Mouse (Mus musculus) frontal cortex, adult 2 months (tissue): ENCODE results near the gene Zbed6. TPM values are rescaled to one million over a fixed set of nuclear protein-coding genes. Genes with fewer than 3 reads are reported as not detected.

Experiments used
- DNase-seq, 2 experiments: peaks; one replicate each; pipeline ENCODE4 v3.0.0; 2022; ENCODE audit warnings: low spot score in 1 of 2; ENCODE audit errors: extremely low spot score in 1 of 2
- polyA plus RNA-seq: library from polyadenylated mRNA; depleted of rRNA; stranded (reverse); fragments of >200 nt; gene quantifications from 2 replicates; pipeline ENCODE4 v1.2.3, GENCODE M21; 2012

The Zbed6 gene
- polyA plus RNA-seq, 1 experiment: 3.7 TPM

DNA sequence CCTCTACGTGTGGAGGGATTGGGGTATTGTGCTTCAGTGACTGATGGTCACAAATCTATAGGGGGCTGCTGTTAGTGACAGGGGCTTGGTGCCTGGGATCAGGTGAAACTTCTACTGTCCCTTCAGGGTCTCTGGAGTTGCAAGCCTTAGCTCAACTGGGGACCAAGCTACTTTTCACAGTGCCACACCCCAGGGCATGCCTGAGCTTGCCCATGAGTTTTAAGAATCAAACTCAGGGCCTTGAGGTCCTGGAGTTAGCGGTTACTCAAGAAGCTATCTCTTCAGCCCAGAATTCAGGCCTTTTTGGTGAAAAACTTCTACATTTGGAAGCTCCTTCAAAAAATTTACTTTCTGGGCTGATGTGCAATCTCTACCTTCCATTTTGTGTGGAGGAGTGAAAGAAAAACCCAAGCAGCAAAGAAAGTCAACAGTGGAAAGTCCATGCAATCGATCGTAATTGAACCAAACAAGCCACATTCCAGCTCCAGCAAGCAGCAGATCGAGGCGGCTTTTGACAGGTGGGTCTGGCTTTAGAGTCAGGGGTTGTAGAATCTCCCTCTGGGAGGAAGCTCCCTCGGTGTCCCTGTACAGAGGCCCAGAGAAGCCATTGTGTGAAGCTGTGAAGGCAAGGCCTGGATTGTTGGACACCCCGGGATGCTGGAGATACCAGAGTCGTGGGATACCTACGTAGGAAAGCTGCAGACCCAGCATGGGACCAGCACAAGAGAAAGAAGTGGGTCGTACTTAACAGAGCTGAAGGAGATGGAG is 3.7 kb upstream of the Zbed6 start:
- no peak for DNase-seq

DNA sequence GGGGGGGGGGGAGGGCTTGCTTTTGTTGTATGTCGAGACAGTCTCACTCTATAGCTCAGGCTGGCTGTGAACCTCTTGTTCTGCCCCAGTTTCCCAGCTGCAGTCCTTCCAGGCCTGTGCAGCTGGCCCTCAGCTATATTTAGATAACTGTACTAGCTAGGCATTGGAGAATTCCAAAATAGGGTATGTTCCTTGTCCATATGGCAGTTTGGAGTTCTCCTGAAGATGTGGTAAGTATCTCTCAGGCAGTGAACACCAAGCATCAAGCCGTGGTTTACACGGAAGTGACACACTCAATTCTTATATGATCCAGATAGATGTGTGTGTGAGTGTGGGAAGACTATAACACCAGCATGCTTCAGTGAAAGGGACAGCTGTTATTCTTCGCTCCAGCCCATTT is 2.7 kb upstream of the Zbed6 start:
- DNase-seq: peak; percentile 52 to 64

DNA sequence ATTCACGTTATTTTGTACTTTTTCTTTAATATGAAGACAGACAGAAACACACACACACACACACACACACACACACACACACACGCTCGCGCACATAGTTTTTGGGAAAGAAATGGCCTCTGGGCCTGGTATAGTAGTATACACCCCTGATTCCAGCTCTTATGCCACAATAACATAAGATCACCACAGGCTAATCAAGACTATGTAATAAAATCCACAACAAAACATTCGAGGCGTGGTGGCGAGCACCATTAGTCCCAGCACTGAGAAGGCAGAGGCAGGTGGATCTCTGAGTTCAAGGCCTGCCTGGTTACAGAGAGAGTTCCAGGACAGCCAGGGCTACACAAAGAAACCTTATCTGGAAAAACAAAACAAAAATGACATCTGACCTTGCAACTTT is 2.3 kb upstream of the Zbed6 start:
- no peak for DNase-seq

DNA sequence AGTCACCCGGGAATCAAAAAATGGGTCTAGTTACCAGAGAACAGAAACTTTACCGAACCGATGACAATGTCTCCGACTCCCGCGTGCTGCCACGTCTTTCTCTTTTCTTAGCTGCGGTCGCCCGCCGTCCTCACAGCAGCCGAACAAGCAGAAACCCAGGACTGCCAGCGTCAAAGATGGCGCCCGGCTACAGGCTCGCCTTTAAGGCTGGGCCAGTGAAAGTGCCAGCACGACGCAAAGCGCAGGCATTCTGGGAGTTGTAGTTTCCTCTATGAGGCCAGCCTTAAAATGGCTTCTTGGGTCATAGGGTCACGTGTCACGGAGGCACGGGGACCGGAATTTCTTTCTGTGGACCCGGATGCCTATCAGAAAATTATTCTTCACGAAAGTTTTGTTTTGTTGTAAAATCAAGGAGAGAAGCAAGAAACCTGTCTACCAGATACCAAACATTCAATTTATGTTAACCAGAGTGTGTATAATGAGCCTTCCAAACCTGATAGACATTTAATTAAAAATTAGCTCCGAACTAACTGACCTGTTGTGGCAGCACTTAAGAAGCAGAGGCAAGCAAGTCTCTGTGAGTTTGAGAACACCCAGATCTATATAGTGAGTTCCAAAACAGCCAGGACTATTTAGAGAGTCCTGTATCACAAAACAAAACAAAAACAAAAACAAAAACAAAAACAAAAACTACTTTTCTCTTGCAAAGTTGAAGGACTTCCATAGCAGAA is 683 bp upstream of the Zbed6 start, which contains the start of gene Gm38394:
Gene Gm38394, minus strand, starts transcription at position 116 of the 731 bp plus-strand sequence.
- peak; percentile 93 to 95 for DNase-seq

DNA sequence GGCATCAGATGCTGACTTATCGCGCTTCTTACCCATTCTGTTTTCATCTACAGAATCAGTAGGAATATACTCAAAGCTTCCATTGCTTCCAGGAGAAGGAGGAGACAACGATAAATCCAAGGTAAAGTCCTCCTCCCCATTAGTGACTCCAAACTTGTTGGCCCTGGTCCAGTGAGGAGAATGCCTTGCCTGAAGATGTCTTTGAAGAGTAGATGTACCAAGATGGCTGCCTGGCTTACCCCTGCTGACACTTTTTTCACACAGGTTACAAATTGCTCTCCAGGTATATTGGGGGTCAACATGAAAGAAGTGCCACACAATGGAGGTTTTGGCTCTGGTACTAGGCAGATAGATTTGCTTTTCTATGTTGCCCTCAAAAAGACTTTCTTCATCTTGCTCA is 1.8 kb downstream of the Zbed6 start:
- no peak for DNase-seq

DNA sequence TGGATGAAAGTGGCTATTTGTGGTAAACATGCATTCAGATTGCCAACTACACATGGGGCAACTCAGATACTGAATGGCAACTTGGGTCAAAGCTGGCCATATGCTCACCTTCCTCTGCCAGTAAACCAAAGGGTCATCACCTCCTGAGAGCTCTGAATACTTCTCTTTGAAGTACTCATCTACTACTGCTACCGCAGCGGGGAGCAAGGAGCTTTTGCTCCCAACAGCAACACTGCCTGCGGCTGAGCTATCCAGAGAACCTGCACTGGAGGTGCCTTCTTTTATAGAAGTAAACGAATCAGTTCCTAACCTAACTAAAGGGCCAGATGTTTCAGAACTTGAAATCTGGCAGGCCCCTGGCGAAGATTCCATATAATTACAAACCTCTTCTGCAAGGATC is 3.9 kb downstream of the Zbed6 start:
- no peak for DNase-seq

DNA sequence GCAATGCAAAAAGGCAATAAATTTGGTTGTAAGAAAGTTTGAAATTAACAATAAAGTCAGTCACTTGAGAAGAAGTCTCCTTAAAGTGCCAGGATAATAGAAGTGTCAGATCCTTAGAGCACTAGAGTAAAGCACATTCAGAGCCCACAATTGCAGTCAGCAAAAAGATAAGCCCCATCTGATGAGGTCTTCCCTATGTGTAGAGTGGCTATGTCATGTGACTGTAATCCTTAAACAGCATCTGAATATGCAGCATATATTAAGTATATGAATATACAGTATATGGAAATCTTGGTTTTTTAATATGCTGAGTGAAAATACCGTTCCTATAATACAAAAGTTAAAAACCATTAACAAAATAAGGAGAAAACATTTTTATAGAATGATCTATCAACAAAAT is 7.7 kb downstream of the Zbed6 start:
- no peak for DNase-seq

DNA sequence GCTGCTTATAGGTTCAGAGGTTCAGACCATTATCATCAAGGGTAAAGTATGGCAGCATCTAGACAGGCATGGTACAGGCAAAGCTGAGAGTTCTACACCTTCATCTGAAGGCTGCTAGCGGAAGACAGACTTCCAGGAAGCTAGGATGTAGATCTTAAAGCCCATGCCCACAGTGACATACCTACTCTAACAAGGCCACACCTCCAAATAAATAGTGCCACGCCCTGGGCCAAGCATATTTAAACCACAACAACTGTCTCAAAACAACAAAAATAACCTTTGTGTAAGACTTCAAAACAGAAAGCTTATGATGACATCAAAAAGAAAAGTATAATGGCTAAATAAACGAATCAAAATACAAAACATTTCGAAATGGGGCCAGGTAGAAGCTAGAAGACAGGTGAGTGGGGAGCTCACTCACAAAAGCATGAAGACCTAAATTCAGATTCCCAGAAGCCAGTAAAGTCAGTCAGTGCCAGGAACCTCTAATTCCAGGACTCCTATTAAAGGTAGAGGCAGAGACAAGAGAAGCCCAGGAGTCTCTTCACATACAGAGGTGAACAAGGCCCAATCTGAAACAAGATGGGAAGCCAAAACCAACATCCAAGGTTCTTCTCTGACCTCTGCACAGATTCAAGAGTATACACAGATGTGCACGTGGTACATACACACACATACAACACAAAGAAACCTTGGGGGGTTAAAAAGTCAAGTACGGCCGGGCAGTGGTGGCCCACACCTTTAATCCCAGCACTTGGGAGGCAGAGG is 10.2 kb downstream of the Zbed6 start:
- no peak for DNase-seq

DNA sequence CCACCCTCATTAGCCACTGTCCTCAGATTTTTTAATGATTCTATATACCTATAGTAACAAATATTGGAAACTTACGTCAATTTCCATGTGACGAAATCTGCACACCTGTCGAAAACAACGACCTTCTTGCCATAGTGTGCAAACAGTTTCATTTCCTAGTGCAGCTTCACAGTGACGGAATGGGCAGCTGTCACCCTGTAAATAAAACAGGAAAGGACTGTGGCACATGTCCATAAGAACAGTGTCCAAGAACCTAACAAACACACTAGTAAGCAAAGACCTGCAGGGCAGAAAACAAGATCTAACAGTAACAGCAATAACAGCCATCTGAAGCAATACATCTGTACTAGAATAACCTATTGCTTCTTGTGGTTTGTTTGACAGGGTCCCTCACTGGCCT is 15.0 kb downstream of the Zbed6 start:
- DNase-seq: no peak

DNA sequence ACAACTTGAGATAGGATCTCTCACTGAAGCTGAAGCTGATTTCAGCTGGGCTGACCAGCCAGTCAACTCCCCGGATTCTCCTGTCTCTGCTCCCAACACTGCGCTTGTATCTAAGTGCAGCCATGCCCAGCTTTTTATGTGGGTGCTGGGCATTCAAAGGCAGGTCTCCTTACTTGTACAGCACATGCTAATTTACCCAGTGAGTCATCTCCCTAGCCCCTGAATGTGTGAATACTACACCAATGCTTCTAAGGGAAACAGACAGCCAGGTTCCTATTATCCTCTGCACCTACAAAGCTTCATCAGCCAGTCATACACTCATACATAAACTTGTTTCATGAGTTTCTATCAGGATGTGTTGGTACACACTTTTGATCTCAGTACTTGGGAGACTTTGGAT is 19.5 kb downstream of the Zbed6 start:
- DNase-seq: peak in 1 of 2 experiments; percentile 19

DNA sequence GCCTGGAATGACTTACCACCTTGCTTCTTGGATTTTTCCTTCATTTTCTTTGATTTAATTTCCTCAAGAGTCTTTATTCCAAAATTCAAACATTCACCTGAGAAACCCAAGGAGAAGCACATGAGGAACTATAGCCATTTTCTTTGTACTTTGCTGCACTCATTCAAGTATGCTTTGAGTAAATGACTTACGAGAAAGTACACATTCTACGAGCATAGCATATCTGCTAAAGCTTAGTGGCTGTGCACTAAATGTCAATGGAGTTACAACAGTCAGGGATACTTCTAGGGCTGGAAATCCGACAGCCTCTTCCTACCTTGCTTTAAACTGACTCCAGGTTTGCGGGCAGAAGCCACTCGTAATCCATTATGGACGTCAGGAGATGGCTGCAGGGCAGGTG is 22.2 kb downstream of the Zbed6 start:
- DNase-seq: no peak

DNA sequence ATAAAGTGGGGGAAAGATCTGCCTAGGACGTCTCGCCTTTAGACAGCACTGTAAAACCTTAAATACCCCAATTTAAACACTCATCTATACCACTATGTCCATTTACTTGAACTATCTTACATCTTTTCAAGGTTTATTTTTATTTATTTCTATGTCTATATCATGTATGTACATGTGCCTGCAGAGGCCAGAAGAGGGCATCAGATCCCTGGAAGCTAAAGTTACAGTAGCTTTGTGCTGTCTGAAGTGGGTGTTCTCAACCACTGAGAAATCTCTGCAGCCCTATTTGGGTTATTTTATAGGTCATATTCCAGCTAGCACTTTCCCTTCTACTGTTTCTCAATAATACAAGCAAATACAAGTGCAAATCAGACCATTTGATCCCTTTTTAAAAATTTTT is 28.5 kb downstream of the Zbed6 start:
- peak in 1 of 2 experiments; percentile 20 for DNase-seq

DNA sequence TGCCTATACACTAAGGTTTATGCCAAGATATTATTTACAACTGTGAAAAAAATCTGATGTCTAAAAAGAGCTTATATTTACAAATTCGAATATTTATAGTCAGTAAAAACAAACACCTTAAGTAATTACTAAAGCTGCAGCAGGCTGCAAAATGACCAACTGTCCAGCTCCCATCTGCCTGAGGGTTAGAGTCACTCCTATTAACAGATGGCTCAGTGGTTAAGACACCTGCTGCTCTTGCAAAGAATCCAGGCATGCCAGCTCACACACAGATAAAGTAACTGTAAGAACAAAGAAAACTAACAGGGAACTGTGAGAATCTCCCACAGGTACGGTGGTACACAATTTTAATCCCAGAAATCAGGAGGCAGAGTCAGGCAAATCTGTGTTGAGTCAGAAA is 35.6 kb downstream of the Zbed6 start:
- no peak for DNase-seq

DNA sequence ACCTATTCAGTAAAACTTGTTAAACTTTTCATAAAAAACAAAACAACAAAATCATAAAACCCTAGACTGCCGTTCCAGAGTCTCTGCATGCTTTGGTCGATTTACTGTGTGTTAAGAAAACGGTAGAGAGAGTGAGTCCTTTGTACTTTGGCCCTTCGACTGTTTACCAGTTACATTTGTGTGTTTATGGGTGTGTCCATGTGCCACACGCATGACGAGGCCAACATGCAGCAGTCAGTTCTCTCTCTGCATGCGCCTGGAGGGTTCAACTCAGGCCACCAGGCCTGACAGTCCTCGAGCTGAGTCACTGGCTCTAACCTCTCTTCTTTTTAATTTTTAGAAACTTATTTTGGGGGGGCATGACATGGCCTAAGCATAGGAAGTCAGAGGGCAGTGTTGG is 42.4 kb downstream of the Zbed6 start:
- DNase-seq: no peak

DNA sequence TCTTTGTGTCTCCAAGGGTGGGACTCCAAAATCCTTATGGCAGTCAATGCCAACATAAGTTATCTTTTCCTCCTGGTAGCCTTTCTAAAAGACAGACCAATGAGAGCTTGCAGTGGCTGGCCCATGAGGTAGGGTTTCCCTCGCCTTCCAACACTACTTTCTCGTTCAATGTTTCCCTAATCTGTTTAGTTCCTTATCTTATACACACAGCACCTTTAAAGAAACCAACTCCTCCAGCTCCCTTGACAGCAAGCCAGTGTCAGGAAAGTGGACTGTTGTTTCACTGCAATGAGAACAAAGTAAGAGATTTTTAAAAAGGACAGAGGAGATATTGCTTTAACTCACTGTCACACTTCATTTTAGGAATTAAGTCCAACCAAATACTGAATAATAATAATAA is 42.8 kb downstream of the Zbed6 start:
- no peak for DNase-seq

DNA sequence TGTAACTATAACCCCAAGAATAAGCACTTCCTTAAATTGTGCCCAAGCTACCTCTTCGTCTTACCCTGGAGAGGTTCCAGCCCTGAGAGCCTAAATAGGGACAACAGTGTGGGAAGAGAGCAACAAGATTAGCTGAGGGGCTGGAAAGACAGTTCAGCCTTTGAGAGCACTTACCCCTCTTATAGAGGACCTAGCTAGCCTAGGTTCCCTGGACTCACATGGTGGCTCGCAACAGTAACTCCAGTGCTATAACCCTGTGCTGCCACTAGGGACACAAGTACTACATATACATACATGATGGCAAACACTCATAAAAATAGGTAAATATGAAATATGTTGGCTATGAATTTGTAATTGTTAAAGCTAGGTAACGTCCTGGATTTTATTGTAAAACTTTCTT is 46.9 kb downstream of the Zbed6 start:
- DNase-seq: no peak

DNA sequence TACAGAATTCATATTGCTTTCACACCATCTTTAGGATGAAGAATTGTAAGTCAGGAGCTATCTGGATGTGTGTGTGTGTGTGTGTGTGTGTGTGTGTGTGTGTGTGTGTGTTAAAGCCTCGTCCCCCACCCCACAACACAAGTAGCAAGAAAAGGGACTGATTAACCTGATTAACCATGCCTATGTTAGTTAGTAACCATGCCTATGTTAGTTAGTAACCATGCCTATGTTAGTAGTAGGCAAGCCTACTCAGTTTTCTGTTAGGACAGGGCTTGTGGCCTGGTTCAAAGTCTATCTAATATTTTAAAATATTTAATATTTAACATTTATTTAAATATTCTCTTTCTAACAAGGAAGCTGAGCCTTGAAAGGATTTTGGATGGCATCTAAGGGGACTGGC is 49.2 kb downstream of the Zbed6 start:
- DNase-seq: no peak

DNA sequence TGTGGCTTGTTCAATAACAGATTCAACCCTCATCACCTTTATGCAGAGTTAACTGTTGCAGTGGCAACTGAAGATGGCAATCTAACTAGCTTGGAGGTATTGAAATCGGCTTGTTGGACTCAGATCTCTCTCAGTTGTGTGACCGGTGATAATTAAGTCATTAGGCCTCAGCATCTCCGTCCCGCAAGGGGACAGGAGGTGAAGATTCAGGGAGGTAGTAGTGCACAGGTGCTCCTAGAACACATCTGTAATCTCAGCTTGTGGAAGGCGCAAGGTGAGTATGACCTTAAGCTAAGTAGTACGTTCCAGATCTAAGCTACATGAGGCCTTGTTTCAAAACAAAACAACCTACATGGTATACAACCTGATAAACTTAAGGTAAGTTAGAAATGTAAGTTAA is 50.1 kb downstream of the Zbed6 start:
- no peak for DNase-seq

DNA sequence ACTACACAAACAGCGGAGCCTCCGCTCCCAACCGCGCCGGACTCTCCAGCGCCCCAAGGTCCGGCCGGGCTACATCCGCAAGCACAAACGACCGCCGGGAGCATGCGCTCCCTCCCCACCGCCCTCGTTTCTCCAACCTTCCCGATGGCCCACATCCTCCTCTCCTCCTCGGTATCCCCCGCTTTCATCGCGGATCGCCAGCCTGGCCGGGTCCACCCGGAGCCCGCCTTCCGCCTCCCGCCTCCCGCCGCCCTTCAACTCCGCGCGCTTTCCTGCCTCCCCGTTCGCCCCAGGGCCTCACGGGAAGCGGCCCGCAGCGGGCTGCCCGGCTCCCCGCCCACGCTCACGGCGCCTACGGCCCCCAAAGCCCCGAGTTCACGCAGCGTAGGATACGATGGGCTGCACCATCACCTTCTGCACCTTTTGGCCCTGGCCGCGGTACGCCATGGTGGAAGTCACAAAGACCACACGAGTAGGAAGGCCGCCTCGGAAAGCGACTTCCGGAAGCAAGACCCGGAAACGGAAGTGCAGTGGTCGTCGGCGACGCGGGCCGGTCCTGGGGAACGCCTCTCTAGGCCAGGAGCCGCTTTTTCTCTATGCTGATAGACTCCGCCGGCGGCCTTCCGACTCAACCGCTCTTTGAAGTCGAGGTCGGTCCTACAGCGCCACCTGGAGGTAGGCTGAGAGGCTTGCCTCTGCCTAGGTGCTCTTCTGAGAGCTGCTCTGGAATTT is 50.7 kb downstream of the Zbed6 start, which contains the start of gene Snrpe:
Gene Snrpe, minus strand, starts transcription at position 521 of the 732 bp plus-strand sequence.
- DNase-seq: peak; percentile 91 to 97
